Mouse (Mus musculus): ENCODE data around the gene A3galt2.

The A3galt2 gene

GRCm38 (mm10) chr4:128728431-128728851, 26.7 kb upstream of the A3galt2 start:
- DNase-seq, result no peak

- no peak for DNase-seq
Measured at GRCm38 (mm10) chr4:128729033-128729708, 26.0 kb upstream of the A3galt2 start.

- peak; percentile 44 for DNase-seq
Measured at GRCm38 (mm10) chr4:128729709-128730037, 25.5 kb upstream of the A3galt2 start.

- DNase-seq, result no peak
Measured at GRCm38 (mm10) chr4:128730271-128730670, 24.9 kb upstream of the A3galt2 start.

GRCm38 (mm10) chr4:128732794-128733193, 22.4 kb upstream of the A3galt2 start:
- no peak for DNase-seq

- peak; percentile 33 for DNase-seq
Measured at GRCm38 (mm10) chr4:128733496-128733895, 21.7 kb upstream of the A3galt2 start.

- DNase-seq, result peak; percentile 79
Measured at GRCm38 (mm10) chr4:128734217-128734616, 20.9 kb upstream of the A3galt2 start.

GRCm38 (mm10) chr4:128734721-128735671, 20.2 kb upstream of the A3galt2 start:
- DNase-seq, result peak; percentile 73

GRCm38 (mm10) chr4:128737137-128737589, 18.0 kb upstream of the A3galt2 start:
- DNase-seq, result no peak

GRCm38 (mm10) chr4:128737825-128738610, 17.1 kb upstream of the A3galt2 start:
- no peak for DNase-seq

GRCm38 (mm10) chr4:128740878-128741277, 14.3 kb upstream of the A3galt2 start:
- no peak for DNase-seq

- no peak for DNase-seq
Measured at GRCm38 (mm10) chr4:128741906-128742305, 13.3 kb upstream of the A3galt2 start.

GRCm38 (mm10) chr4:128742379-128742970, 12.7 kb upstream of the A3galt2 start:
- DNase-seq, result no peak

- DNase-seq, result no peak
Measured at GRCm38 (mm10) chr4:128743031-128743626, 12.0 kb upstream of the A3galt2 start.

GRCm38 (mm10) chr4:128745160-128745559, 10.0 kb upstream of the A3galt2 start:
- DNase-seq, result no peak

- no peak for DNase-seq
Measured at GRCm38 (mm10) chr4:128747614-128748270, 7.4 kb upstream of the A3galt2 start.

GRCm38 (mm10) chr4:128748309-128748708, 6.9 kb upstream of the A3galt2 start:
- DNase-seq, result no peak

- DNase-seq, result no peak
Measured at GRCm38 (mm10) chr4:128751006-128751405, 4.2 kb upstream of the A3galt2 start.

- no peak for DNase-seq
Measured at GRCm38 (mm10) chr4:128752031-128752757, 3.0 kb upstream of the A3galt2 start.

- no peak for DNase-seq
Measured at GRCm38 (mm10) chr4:128753571-128753970, 1.6 kb upstream of the A3galt2 start.

- DNase-seq, result no peak
Measured at GRCm38 (mm10) chr4:128755900-128756299, 736 bp downstream of the A3galt2 start.
